Mouse (Mus musculus) ES-E14 (cell line): Measurements from ENCODE around the gene Itpripl2. TPM values are rescaled to one million over a fixed set of nuclear protein-coding genes. Genes with fewer than 3 reads are reported as not detected.

ENCODE experiments used
- DNase-seq: peaks from one replicate; pipeline ENCODE4 v3.0.0-alpha.2; 2013; ENCODE audit warnings: low read depth, low spot score
- H3K27ac ChIP-seq: 2 replicates; pipeline ENCODE4 v1.5.1; 2012; ENCODE audit warnings: low read depth, mild to moderate bottlenecking, low read length, moderate library complexity, mixed read lengths; ENCODE audit not compliant: poor library complexity, insufficient read depth, severe bottlenecking
- H3K36me3 ChIP-seq: 2 replicates; pipeline ENCODE4 v1.6.1; 2012; ENCODE audit warnings: mild to moderate bottlenecking, low read length, moderate library complexity, mixed read lengths; ENCODE audit not compliant: control insufficient read depth, poor library complexity, insufficient read depth, severe bottlenecking
- H3K4me1 ChIP-seq, 2 experiments: fragments of 150-350 bp in 1 of 2; sonication (generic) in 1 of 2; 2 replicates each; pipeline ENCODE4 v1.6.1; 2012; ENCODE audit warnings: low read length in 2 of 2, mild to moderate bottlenecking in 1 of 2, mixed read lengths in 1 of 2; ENCODE audit not compliant: control insufficient read depth in 2 of 2, insufficient read depth in 2 of 2, poor library complexity in 1 of 2
- H3K4me3 ChIP-seq, 2 experiments: fragments of 150-350 bp in 1 of 2; sonication (generic) in 1 of 2; 2 replicates each; pipeline ENCODE4 v1.5.1; 2012; ENCODE audit warnings: low read length in 2 of 2, low read depth in 1 of 2, mild to moderate bottlenecking in 1 of 2, mixed read lengths in 1 of 2; ENCODE audit not compliant: insufficient read depth in 1 of 2, poor library complexity in 1 of 2, severe bottlenecking in 1 of 2
- H3K9ac ChIP-seq: 2 replicates; pipeline ENCODE4 v1.6.1; 2012; ENCODE audit warnings: low read depth, mild to moderate bottlenecking, low read length, mixed read lengths; ENCODE audit not compliant: poor library complexity, insufficient read depth, severe bottlenecking
- H3K9me3 ChIP-seq: fragments of 150-350 bp; sonication (generic); 2 replicates; pipeline ENCODE4 v1.6.1; 2012; ENCODE audit warnings: low read depth, mild to moderate bottlenecking, low read length; ENCODE audit not compliant: control insufficient read depth, insufficient read depth
- CHD2 ChIP-seq: IDR thresholded peaks from 2 replicates; pipeline ENCODE4 v1.6.1; 2014; ENCODE audit warnings: mild to moderate bottlenecking, low read depth, low read length, inconsistent platforms
- HCFC1 ChIP-seq: IDR thresholded peaks from 2 replicates; pipeline ENCODE4 v1.6.1; 2012; ENCODE audit warnings: low read length, inconsistent platforms, borderline replicate concordance; ENCODE audit not compliant: insufficient read depth
- MAFK ChIP-seq: IDR thresholded peaks from 2 replicates; pipeline ENCODE4 v1.6.1; 2014; ENCODE audit warnings: mild to moderate bottlenecking, low read depth, low read length, inconsistent platforms; ENCODE audit not compliant: insufficient read depth
- ZC3H11A ChIP-seq: IDR thresholded peaks from 2 replicates; pipeline ENCODE4 v1.6.1; 2012; ENCODE audit warnings: low read depth, mild to moderate bottlenecking, inconsistent platforms, low read length, borderline replicate concordance
- ZNF384 ChIP-seq: IDR thresholded peaks from 2 replicates; pipeline ENCODE4 v1.6.1; 2012; ENCODE audit warnings: low read depth, low read length, inconsistent platforms
- in situ Hi-C, 2 experiments: fragments of 600-800 bp; cut with MboI; formaldehyde crosslinking; loops; one replicate each; pipeline ENCODE4 v1.15.1; 2025; ENCODE audit warnings: low sequenced_read_pairs in 2 of 2, inconsistent platforms in 1 of 2; ENCODE audit not compliant: unreplicated experiment in 2 of 2
- total RNA-seq: library from RNA; depleted of rRNA; stranded (reverse); fragments of 300-350 nt; gene quantifications from 2 replicates; pipeline ENCODE4 v1.2.3, GENCODE M21; 2012

Gene Itpripl2
- total RNA-seq, 1 experiment = 9.7 TPM

DNA sequence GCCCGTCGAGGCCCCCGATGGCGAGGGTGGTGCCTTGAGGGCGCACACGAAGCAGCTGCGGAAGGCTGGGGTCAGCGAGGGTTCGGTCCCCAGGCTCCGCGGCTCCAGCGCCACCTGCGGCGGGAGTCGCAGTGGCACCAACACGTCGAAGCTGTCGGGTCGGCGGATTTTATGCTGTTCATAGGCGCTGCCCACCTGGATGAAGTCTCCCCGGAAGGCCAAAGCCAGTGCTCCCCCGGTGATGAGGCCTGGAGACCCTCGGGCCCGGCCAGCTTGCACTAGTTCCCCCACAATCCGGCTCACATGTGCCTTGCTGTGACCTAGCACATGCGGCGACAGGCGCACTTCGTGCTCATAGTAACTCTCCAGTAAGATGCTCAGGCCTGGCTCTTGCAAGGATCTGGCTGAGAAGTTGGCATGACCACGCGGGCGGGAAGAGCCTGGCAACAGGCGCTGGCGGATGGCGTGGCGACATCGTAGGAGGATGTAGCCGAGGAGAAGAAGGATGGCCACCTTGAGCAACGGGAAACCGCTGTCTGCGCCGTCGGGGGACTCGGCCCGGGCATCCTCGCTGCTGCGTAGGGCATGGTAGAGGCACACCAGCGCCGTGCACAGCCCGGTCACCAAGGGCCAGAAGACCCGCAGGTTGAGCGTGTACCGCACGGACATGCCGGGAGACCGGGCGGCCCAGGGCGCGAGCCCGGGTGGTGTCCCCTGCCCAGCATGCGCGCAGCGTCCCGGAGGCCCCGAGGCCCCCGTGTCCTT is 927 bp downstream of the Itpripl2 start:
- peaks cover 0 to 7% of the 10 kb centered on the region in 2 experiments; a peak in 2 of 4 replicates for H3K4me1 ChIP-seq
- H3K4me3 ChIP-seq = peak overlapping the region; percentile 63 to 69
- H3K27ac ChIP-seq = no peak overlapping the region
- no peaks in the 10 kb centered on the region for H3K9me3 ChIP-seq
- peak overlapping the region; percentile 63; the same call in 1 of the 2 replicates for H3K9ac ChIP-seq
- TF ChIP-seq HCFC1 (no peak), ZC3H11A (no peak), ZNF384 (no peak), CHD2 (no peak), MAFK (no peak)
- in situ Hi-C loops = no loop called here
- DNase-seq = peak; percentile 30
- no peaks in the 10 kb centered on the region for H3K36me3 ChIP-seq

DNA sequence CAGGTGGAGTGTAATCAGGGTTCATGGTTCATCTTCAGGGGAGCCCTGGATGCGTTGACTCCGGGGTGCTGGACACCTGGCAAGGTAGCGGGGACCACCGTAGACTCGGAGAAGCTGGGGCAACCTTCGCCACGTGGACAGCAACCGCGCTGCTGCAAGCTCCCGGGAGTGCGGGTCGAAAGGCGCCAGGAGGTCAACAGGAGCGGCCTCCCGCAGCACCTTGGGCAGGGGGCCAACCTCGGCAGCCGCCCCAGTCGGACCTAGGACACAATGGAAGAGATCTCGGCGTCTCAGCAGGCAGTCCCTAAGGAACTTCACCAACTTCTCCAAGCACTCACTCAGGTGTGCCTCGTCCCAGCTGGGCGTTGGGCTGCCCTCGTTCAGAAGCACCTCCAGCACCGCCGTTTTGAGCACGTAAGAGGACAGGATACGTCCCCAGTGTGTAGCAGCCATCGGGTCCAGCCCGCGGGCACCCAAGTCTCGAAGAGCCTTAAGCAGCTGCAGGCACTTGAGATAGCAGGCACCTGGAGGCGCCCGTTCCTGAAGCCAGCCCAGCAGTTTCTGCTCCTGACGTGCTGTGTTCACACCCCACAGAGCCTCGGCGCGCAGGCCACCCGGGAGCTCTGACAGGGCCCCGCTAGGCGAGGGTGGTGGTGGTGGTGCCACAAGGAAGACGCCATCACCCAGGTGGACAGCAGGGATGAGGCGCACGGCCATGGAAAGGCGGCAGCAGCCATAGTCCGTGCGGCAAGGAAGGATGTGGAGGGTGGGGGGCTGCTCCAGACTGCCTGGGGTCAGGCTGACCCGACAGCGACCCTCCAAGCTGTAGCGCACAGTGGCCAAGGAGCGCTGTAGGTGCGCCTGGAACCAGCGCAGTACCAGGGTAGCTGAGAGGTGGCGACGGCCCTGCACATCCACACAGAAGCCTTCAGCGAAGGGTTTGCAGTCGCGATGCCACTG is 1.8 kb downstream of the Itpripl2 start:
- Histone ChIP-seq H3K4me1 (peaks cover 0 to 7% of the 10 kb centered on the region in 2 experiments; a peak in 2 of 4 replicates), H3K36me3 (no peaks in the 10 kb centered on the region), H3K9me3 (no peaks in the 10 kb centered on the region), H3K27ac (no peak overlapping the region), H3K9ac (no peak overlapping the region), H3K4me3 (peak overlapping the region; percentile 63 to 69; a peak in 3 of 4 replicates)
- no peak for TF ChIP-seq ZC3H11A
- no peak for TF ChIP-seq MAFK
- no peak for TF ChIP-seq ZNF384
- no peak for TF ChIP-seq CHD2
- no peak for TF ChIP-seq HCFC1
- in situ Hi-C loops = no loop called here
- DNase-seq = peak; percentile 16

DNA sequence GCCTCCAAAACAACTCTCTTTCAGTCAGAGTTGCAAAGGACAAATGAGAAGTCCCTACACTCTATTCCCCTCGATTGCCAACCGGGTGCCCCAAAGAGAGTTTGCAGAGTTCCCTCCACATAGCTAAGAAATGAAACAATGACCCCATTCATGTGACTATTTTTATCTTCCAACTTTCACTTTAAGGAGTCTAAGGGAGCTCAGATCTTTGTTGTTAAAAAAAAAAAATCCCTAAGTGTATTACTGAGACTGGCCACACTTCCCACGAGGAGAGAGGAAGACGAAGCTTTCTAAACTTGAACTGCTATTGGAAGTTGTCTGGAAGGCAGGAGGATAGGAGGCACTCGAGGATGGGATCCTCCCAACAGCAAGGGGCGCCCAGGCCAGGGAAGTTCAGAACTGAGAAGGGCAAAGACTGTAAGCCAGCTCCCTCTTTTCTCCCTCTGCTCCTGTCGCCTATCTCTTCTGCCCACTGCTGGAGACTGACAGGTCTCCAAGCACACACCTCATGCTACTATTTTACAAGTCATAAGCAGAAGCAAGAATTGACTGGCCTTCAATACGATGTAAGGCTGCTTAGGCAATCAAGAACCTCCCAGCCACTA is 3.6 kb downstream of the Itpripl2 start:
- no peaks in the 10 kb centered on the region for H3K36me3 ChIP-seq
- in situ Hi-C loops = no loop called here

DNA sequence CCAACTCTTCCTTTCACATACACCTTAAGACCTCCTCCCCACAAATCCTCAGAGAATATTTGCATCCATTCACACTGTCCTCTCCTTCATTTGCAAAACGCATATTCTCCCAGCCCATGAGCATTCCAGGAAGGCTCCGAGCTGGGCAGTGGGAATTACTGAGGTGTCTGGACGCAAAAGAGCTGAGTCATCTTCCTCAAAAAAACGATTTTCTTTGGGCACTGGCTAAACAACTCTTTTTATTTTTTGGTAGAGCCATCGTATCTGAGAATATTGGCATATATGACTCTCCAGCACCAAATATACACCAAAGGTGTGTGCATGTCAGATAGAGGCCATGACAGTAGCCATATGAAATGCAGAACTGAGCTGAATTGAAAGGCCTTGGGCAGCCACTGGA is 4.9 kb downstream of the Itpripl2 start:
- peak; percentile 75 for TF ChIP-seq MAFK
- TF ChIP-seq ZC3H11A = no peak
- H3K27ac ChIP-seq = no peak overlapping the region
- DNase-seq = no peak

More for the DNA sequence above, 3.6 kb downstream of the Itpripl2 start:
- no peak for DNase-seq
- no peak overlapping the region for H3K9ac ChIP-seq
- H3K4me3 ChIP-seq = no peak overlapping the region
- H3K27ac ChIP-seq = no peak overlapping the region
- peaks cover 0 to 7% of the 10 kb centered on the region in 2 experiments; a peak in 2 of 4 replicates for H3K4me1 ChIP-seq
- no peak for TF ChIP-seq MAFK
- no peak for TF ChIP-seq HCFC1
- no peak for TF ChIP-seq ZNF384
- TF ChIP-seq CHD2 = no peak
- no peak for TF ChIP-seq ZC3H11A
- no peaks in the 10 kb centered on the region for H3K9me3 ChIP-seq

More for the DNA sequence above, 4.9 kb downstream of the Itpripl2 start:
- Histone ChIP-seq H3K4me1 (peaks cover 0 to 7% of the 10 kb centered on the region in 2 experiments; a peak in 2 of 4 replicates), H3K9me3 (no peaks in the 10 kb centered on the region), H3K4me3 (no peak overlapping the region), H3K36me3 (no peaks in the 10 kb centered on the region), H3K9ac (no peak overlapping the region)
- in situ Hi-C loops = no loop called here
